Mouse (Mus musculus): ENCODE results near the gene Naga.

Naga gene

GRCm38 (mm10) chr15:82337875-82338274, 850 bp downstream of the Naga start:
- peak in 1 of 2 experiments; percentile 28 for DNase-seq

GRCm38 (mm10) chr15:82336629-82337028, 2.1 kb downstream of the Naga start:
- no peak for DNase-seq

DNA sequence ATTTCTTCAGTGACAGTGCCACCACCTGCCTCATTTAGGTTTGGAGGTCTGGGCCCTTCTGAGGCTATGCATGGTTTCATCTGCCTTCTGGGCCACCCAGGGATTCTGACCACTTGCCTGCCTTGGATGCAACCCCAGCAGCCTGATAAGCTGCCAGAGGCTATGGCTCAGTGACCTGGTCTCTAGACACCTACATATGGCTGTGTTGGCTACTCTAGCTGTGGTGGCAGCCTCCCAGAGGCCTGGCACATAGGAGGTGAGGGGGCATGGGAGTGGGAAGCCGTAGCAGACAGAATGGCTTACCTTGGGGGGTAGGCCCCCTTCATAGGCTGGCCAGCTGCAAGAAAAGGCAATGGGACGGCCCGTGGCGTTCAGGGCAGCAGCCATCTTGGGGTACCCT, 3.5 kb downstream of the Naga start:
- DNase-seq = no peak

DNA sequence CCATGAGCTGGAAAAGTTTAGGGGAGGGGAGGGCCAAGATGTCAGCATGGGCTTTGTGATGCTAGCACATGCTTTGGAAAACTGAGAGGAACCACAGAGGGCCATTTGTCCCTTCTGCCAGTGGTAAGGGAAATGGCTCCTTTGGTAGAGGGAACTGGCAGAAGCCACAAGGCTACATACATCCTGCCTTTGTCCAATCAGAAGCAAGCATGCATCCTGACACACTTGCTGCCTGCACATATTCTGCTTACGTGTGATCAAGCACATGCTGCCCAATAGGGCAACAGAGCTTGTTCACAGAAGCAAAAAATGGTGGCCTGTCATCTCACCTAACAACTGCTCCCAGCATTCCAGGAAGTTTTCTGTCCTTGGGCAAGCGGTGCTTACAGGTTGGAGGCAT, 13.3 kb downstream of the Naga start:
- DNase-seq = no peak

- no peak for DNase-seq
Observed at GRCm38 (mm10) chr15:82322195-82322594, 16.5 kb downstream of the Naga start.

DNA sequence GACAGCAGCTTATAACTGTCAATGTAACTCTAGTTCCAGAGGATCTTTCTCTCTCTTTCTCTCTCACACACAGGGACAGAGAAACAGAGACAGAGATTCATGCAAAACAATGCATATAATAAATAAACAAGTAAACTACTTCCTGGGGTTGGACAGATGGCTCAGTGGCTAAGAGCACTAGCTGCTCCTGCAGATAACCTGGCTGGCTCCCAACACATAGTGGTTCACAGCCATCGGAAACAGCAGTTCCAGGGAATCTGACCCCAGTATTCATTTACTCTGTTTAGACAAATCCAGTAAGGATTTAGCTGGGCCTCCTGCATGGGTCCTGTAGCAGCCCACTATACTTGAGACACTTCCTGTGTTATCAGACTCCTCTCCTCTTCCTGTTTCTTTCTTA, 19.1 kb downstream of the Naga start:
- no peak for DNase-seq

GRCm38 (mm10) chr15:82317839-82318238, 20.9 kb downstream of the Naga start:
- DNase-seq = peak in 1 of 2 experiments; percentile 27

- DNase-seq = no peak
Observed at GRCm38 (mm10) chr15:82308416-82308815, 30.3 kb downstream of the Naga start.

DNA sequence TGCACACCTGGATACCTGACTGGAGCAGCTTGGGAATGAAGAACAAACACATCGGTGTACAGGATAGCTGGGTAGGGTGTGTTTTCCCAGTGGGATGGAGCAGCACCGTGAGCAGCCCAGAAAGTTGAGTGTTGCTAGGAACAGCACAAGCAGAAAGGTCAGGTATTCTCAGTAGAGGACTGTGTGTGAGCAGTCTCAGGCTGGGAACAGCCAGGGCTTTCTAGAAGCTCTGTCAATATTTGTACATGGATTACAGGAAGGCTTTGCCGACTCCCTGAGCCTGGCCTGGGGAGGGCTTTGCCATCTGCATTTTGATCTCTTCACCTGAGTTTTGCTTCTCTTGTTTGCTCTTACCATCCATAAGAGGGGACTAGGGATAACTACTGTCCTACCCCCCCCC, 31.6 kb downstream of the Naga start:
- DNase-seq = no peak

DNA sequence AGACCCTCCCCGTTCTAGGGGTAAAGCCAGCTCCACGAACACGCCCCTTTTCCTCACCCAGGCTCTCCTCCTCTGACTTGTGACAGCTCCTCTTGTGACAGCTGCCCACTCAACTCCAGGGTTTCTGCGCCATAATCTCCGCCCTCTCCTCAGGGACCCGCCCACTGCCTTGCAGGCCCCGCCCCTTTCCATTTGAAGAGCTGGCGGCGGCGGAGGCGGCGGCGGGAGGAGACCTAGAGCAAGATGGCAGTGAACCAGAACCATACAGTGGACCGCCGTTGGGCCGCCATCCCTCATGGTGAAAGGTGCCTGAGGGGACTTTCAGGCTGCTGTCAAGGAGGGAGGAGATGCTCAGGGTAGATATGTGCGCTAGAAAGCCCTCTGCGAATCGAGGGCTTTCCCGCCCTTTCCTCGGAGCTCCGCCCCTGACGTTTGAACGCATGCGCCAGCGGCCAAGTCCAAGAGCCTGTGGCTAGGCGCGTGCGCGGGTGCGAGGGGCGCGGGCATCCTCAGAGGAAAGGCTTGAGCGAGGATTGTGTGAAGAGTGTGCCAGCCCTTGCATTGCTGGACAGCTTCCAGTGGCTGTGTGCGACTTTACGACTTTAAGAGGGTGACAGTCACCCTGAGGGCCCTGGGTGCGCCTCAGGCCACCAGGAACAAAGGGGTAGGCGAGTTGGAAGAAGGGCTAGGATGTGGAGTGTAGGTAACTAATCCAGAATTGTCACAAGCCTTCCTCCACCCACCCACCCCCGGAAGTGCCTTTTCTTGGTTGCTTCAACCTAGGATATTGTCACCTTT, 39.8 kb downstream of the Naga start, which contains the start of gene Wbp2nl:
Gene Wbp2nl (plus strand): TSS at position 191 of the 798 bp plus-strand sequence.
- DNase-seq = peak; percentile 35 to 56

DNA sequence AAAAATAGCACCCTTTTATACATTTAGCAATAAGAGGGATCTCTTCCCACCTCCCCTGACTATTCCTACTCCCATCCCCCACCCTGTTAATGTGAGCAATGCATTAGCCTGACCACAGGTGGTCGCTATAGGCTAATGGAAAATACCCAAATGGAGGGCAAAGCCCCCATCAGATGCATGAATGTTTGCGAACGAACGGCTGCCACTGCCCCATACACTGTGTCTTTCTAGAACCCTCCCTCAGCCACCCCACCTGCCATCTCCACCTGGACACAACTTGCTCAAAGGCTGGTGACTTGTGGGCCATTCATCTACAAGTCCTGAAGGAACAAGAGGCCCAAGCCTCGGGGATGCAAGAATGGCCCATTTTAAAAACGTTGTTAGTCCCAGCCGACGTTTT, 44.7 kb downstream of the Naga start:
- DNase-seq = peak in 1 of 2 experiments; percentile 30

- no peak for DNase-seq
Observed at GRCm38 (mm10) chr15:82293271-82293711, 45.4 kb downstream of the Naga start.

DNA sequence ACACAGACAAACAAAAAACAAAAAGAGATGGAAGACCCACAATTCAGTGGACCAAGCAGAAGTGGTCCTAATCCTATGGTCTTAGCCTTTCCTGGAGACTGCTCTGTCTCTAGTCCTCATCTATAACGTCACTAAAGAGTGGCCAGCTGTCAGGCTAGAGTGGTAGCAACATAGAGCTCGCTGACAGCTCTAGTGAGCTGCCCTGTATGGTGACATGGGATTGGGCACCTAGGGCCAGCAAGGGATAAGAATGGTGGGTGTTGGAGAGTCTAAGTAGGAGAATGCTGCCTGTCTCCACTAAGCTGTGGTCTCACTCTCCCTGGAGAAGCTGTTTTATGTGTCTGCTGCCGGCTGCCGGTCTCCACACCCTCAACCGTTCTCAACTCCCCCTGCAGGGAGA, 45.9 kb downstream of the Naga start:
- no peak for DNase-seq

DNA sequence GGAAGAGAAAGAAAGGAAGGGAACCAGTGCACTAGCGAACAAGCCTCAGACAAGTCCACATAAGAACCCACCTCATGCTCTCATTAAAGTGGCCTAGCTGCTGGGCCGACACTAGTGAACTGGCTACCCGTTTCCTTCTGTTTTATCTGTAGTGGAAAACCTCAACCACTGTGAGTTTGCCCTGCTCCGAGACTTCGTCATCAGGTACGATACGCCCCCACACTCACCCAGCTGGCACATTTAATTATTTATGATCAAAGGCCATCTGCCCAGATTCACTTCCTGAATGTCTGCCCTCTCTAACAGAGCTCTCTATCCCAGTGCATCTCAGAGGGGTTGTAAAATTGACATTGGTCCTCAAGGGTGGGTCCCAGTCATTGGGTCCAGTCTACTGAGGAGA, 48.5 kb downstream of the Naga start:
- DNase-seq = no peak

GRCm38 (mm10) chr15:82286157-82286556, 52.6 kb downstream of the Naga start:
- no peak for DNase-seq

DNA sequence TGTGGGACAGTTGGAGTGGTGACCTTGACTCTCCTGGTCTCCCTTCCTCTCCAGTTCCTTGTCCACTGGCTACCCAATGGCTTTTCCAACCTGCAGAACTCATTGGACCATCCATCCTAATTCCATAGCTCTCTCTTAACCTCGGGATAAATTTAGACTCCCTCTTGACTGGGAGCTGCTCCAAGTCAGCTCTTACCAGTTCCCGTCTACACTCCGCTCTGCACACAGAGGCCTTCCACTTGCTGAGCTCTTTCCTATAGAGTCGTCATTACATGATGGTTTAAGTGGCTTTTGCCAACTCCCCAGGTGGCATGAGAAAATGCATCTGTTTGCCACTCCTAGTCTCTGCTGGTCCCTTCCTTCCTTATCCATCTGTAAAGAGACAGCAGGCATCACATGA, 58.1 kb downstream of the Naga start:
- DNase-seq = no peak
